Mouse (Mus musculus): ENCODE data around the gene Tsc22d2. TPM values are rescaled to one million over a fixed set of nuclear protein-coding genes. Genes with fewer than 3 reads are reported as not detected.

The Tsc22d2 gene
- polyA plus RNA-seq (2015; fragmentation: Nextera tagmentation; extraction: Ambion mirVana), result 3.7 and 3.8 TPM in 2 replicates

- Histone ChIP-seq H3K4me2 (ENCODE audit: low read depth, low read length) (peak within 1 kb of the TSS; percentile 96), H3K27me3 (ENCODE audit: control insufficient read depth, insufficient read depth, low read depth, low read length) (no peaks in the 10 kb centered on the region), H3K4me1 (ENCODE audit: control insufficient read depth, low read depth, low read length) (peaks cover 3% of the 10 kb centered on the region), H3K9me3 (replicated peaks; ENCODE audit: control insufficient read depth, low read length) (no peaks in the 10 kb centered on the region), H3K27ac (ENCODE audit: low read length) (peak within 1 kb of the TSS; percentile 99), H3K4me3 (ENCODE audit: low read depth, low read length) (peak within 1 kb of the TSS; percentile 99), H3K9ac (ENCODE audit: low read depth, low read length) (peak within 1 kb of the TSS; percentile 99), H3K36me3 (ENCODE audit: control insufficient read depth, insufficient read depth) (no peaks in the 10 kb centered on the region)
- WGBS (ENCODE audit: insufficient replicate concordance), result under 1% methylated on average over 52 of the region's 52 CpGs
- peak; percentile 56 for ATAC-seq (ENCODE audit: low read depth)
Observed at GRCm38 (mm10) chr3:58414234-58414938, at the start of gene Tsc22d2. Gene Tsc22d2 (plus strand): TSS chr3:58414715.

GRCm38 (mm10) chr3:58366756-58367155, 47.8 kb upstream of the Tsc22d2 start:
- Histone ChIP-seq H3K27me3 (ENCODE audit: control insufficient read depth, insufficient read depth, low read depth, low read length) (no peaks in the 10 kb centered on the region), H3K4me1 (ENCODE audit: control insufficient read depth, low read depth, low read length) (no peaks in the 10 kb centered on the region), H3K9me3 (replicated peaks; ENCODE audit: control insufficient read depth, low read length) (no peaks in the 10 kb centered on the region), H3K4me2 (ENCODE audit: low read depth, low read length) (no peak overlapping the region), H3K9ac (ENCODE audit: low read depth, low read length) (no peak overlapping the region), H3K4me3 (ENCODE audit: low read depth, low read length) (no peak overlapping the region), H3K27ac (ENCODE audit: low read length) (no peak overlapping the region), H3K36me3 (ENCODE audit: control insufficient read depth, insufficient read depth) (no peaks in the 10 kb centered on the region)
- ATAC-seq (ENCODE audit: low read depth), result no peak
- WGBS (ENCODE audit: insufficient replicate concordance), result 15% methylated on average over 3 of the region's 3 CpGs

- H3K9me3 ChIP-seq (replicated peaks; ENCODE audit: control insufficient read depth, low read length), result no peaks in the 10 kb centered on the region
- H3K9ac ChIP-seq (ENCODE audit: low read depth, low read length), result no peak overlapping the region
- H3K36me3 ChIP-seq (ENCODE audit: control insufficient read depth, insufficient read depth), result no peaks in the 10 kb centered on the region
- H3K4me1 ChIP-seq (ENCODE audit: control insufficient read depth, low read depth, low read length), result no peaks in the 10 kb centered on the region
- no peak overlapping the region for H3K4me2 ChIP-seq (ENCODE audit: low read depth, low read length)
- ATAC-seq (ENCODE audit: low read depth), result no peak
- 66% methylated on average over 2 of the region's 2 CpGs for WGBS (ENCODE audit: insufficient replicate concordance)
- no peaks in the 10 kb centered on the region for H3K27me3 ChIP-seq (ENCODE audit: control insufficient read depth, insufficient read depth, low read depth, low read length)
- H3K4me3 ChIP-seq (ENCODE audit: low read depth, low read length), result no peak overlapping the region
- H3K27ac ChIP-seq (ENCODE audit: low read length), result no peak overlapping the region
Observed at GRCm38 (mm10) chr3:58370811-58371210, 43.7 kb upstream of the Tsc22d2 start.

- 28% methylated on average over 9 of the region's 9 CpGs for WGBS (ENCODE audit: insufficient replicate concordance)
- H3K4me3 ChIP-seq (ENCODE audit: low read depth, low read length), result peak overlapping the region; percentile 1; the same call in 1 of the 2 replicates
- peak; percentile 65 for ATAC-seq (ENCODE audit: low read depth)
- no peaks in the 10 kb centered on the region for H3K4me1 ChIP-seq (ENCODE audit: control insufficient read depth, low read depth, low read length)
- no peaks in the 10 kb centered on the region for H3K27me3 ChIP-seq (ENCODE audit: control insufficient read depth, insufficient read depth, low read depth, low read length)
- no peaks in the 10 kb centered on the region for H3K9me3 ChIP-seq (replicated peaks; ENCODE audit: control insufficient read depth, low read length)
- no peak overlapping the region for H3K9ac ChIP-seq (ENCODE audit: low read depth, low read length)
- no peak overlapping the region for H3K27ac ChIP-seq (ENCODE audit: low read length)
- H3K36me3 ChIP-seq (ENCODE audit: control insufficient read depth, insufficient read depth), result no peaks in the 10 kb centered on the region
- H3K4me2 ChIP-seq (ENCODE audit: low read depth, low read length), result peak overlapping the region; percentile 17
Observed at GRCm38 (mm10) chr3:58372066-58372904, 42.2 kb upstream of the Tsc22d2 start.

DNA sequence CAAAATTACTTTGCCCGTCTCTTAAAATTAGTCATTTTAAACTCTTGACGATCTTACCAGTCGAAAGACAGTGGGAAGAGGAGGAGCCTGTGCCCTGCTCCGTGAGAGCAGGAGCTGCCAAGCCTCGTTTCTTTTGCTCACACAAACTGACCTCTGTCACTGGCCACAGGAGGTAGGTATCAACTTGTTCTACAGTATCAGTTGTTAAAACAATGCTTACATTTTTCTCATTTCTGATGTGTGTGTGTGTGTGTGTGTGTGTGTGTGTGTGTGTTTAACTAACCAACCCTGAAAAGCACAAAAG, 41.7 kb upstream of the Tsc22d2 start:
- peak overlapping the region; percentile 1; the same call in 1 of the 2 replicates for H3K4me3 ChIP-seq (ENCODE audit: low read depth, low read length)
- no peaks in the 10 kb centered on the region for H3K36me3 ChIP-seq (ENCODE audit: control insufficient read depth, insufficient read depth)
- no peaks in the 10 kb centered on the region for H3K9me3 ChIP-seq (replicated peaks; ENCODE audit: control insufficient read depth, low read length)
- peak; percentile 35; the same call in 1 of the 2 replicates for ATAC-seq (ENCODE audit: low read depth)
- no peak overlapping the region for H3K27ac ChIP-seq (ENCODE audit: low read length)
- 16% methylated on average over 5 of the region's 5 CpGs for WGBS (ENCODE audit: insufficient replicate concordance)
- H3K4me2 ChIP-seq (ENCODE audit: low read depth, low read length), result peak overlapping the region; percentile 17
- no peak overlapping the region for H3K9ac ChIP-seq (ENCODE audit: low read depth, low read length)
- H3K27me3 ChIP-seq (ENCODE audit: control insufficient read depth, insufficient read depth, low read depth, low read length), result no peaks in the 10 kb centered on the region
- no peaks in the 10 kb centered on the region for H3K4me1 ChIP-seq (ENCODE audit: control insufficient read depth, low read depth, low read length)

- Histone ChIP-seq H3K27ac (ENCODE audit: low read length) (no peak overlapping the region), H3K4me2 (ENCODE audit: low read depth, low read length) (no peak overlapping the region), H3K9me3 (replicated peaks; ENCODE audit: control insufficient read depth, low read length) (no peaks in the 10 kb centered on the region), H3K4me1 (ENCODE audit: control insufficient read depth, low read depth, low read length) (no peaks in the 10 kb centered on the region), H3K9ac (ENCODE audit: low read depth, low read length) (no peak overlapping the region), H3K4me3 (ENCODE audit: low read depth, low read length) (no peak overlapping the region), H3K27me3 (ENCODE audit: control insufficient read depth, insufficient read depth, low read depth, low read length) (no peaks in the 10 kb centered on the region), H3K36me3 (ENCODE audit: control insufficient read depth, insufficient read depth) (no peaks in the 10 kb centered on the region)
- 69% methylated on average over 5 of the region's 5 CpGs for WGBS (ENCODE audit: insufficient replicate concordance)
- no peak for ATAC-seq (ENCODE audit: low read depth)
Observed at GRCm38 (mm10) chr3:58374281-58374680, 40.2 kb upstream of the Tsc22d2 start.

DNA sequence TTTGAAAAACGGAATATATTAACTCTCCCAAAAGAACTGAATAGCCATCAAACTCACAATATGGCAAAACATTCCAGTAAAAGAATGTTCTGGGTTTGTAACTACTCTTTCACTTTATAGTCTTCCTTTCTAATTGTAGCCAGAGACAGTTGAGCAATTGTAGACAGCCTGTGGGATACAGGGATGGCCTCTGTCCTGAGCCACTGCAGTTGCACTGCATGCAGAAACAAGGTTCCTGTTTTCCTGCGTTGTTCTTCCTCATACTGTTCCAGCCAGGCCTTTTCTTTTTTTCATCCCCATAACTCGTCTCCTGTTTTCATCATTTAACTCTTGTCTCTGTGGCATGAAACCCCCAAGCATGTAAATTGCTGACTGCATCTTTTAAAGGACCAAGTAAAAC, 37.8 kb upstream of the Tsc22d2 start:
- Histone ChIP-seq H3K36me3 (ENCODE audit: control insufficient read depth, insufficient read depth) (no peaks in the 10 kb centered on the region), H3K4me1 (ENCODE audit: control insufficient read depth, low read depth, low read length) (no peaks in the 10 kb centered on the region), H3K9ac (ENCODE audit: low read depth, low read length) (no peak overlapping the region), H3K27ac (ENCODE audit: low read length) (no peak overlapping the region), H3K9me3 (replicated peaks; ENCODE audit: control insufficient read depth, low read length) (no peaks in the 10 kb centered on the region), H3K4me3 (ENCODE audit: low read depth, low read length) (no peak overlapping the region), H3K4me2 (ENCODE audit: low read depth, low read length) (no peak overlapping the region), H3K27me3 (ENCODE audit: control insufficient read depth, insufficient read depth, low read depth, low read length) (no peaks in the 10 kb centered on the region)
- no peak for ATAC-seq (ENCODE audit: low read depth)
- WGBS (ENCODE audit: insufficient replicate concordance), result 39% methylated on average over 3 of the region's 3 CpGs

DNA sequence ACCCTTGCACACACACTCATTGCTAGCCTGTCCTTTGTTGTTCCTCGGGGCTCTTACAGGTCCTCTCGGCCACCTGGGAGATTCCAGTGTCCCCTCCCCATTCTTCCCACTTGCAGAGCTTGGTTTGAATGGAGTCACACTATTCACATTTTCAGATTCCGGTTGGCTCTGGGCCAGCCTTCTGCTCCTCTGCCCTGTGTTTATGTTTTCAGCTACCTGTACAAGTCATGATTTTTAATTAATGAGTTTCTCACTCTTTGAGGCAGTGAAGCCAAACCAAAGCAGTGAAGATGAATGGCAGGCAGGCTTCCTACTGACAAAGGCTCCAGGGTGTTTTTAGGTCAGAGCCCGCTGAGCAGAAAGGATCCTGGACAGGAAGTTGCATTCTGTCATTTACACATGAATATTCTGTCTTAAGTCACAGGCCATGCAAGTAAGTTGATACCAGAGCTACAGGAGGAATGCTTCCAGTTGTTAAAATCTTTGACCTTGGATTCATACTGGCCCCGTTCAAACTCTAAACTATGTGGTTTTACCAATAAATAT, 36.9 kb upstream of the Tsc22d2 start:
- H3K27ac ChIP-seq (ENCODE audit: low read length), result no peak overlapping the region
- H3K4me2 ChIP-seq (ENCODE audit: low read depth, low read length), result no peak overlapping the region
- H3K27me3 ChIP-seq (ENCODE audit: control insufficient read depth, insufficient read depth, low read depth, low read length), result no peaks in the 10 kb centered on the region
- H3K9ac ChIP-seq (ENCODE audit: low read depth, low read length), result no peak overlapping the region
- H3K36me3 ChIP-seq (ENCODE audit: control insufficient read depth, insufficient read depth), result no peaks in the 10 kb centered on the region
- no peak for ATAC-seq (ENCODE audit: low read depth)
- H3K4me1 ChIP-seq (ENCODE audit: control insufficient read depth, low read depth, low read length), result no peaks in the 10 kb centered on the region
- H3K4me3 ChIP-seq (ENCODE audit: low read depth, low read length), result no peak overlapping the region
- H3K9me3 ChIP-seq (replicated peaks; ENCODE audit: control insufficient read depth, low read length), result no peaks in the 10 kb centered on the region
- 48% methylated on average over 5 of the region's 5 CpGs for WGBS (ENCODE audit: insufficient replicate concordance)

- no peaks in the 10 kb centered on the region for H3K36me3 ChIP-seq (ENCODE audit: control insufficient read depth, insufficient read depth)
- no peaks in the 10 kb centered on the region for H3K27me3 ChIP-seq (ENCODE audit: control insufficient read depth, insufficient read depth, low read depth, low read length)
- no peak for ATAC-seq (ENCODE audit: low read depth)
- H3K9ac ChIP-seq (ENCODE audit: low read depth, low read length), result no peak overlapping the region
- H3K9me3 ChIP-seq (replicated peaks; ENCODE audit: control insufficient read depth, low read length), result no peaks in the 10 kb centered on the region
- WGBS (ENCODE audit: insufficient replicate concordance), result 86% methylated on average over 1 of the region's 1 CpGs
- no peaks in the 10 kb centered on the region for H3K4me1 ChIP-seq (ENCODE audit: control insufficient read depth, low read depth, low read length)
- no peak overlapping the region for H3K27ac ChIP-seq (ENCODE audit: low read length)
- H3K4me2 ChIP-seq (ENCODE audit: low read depth, low read length), result no peak overlapping the region
- H3K4me3 ChIP-seq (ENCODE audit: low read depth, low read length), result no peak overlapping the region
Observed at GRCm38 (mm10) chr3:58382676-58383075, 31.8 kb upstream of the Tsc22d2 start.

Measured in liver, embryonic 16.5 days (tissue).